Mouse (Mus musculus) C2C12 (cell line): ENCODE data around the gene Naaladl2.

Experiments
- CTCF ChIP-seq: IDR thresholded peaks from one replicate; pipeline ENCODE4 v1.5.1; 2011; ENCODE audit not compliant: control insufficient read depth, insufficient read depth, insufficient read length
- USF1 ChIP-seq: IDR thresholded peaks from one replicate; pipeline ENCODE4 v1.6.1; 2011; ENCODE audit warnings: low read depth, mild to moderate bottlenecking, control low read depth, moderate library complexity

DNA sequence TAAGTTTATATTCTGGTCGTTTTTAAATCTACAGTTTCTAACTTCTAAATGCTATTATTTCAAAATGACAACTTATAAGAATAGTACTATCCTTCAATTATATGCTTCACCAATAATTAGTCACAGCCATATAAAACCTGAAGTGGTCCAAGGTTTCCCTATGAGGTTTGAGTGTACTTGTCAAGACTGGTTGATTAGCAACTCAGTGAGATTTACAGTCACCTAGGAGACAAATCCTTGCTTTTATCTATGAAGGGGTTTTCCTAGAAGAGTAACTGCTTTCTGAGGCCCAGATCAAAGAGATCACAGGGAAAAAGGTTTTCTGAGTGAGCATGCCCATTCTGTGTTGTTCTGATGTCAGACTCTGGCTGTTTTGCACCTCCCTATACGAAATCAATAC lies 222.2 kb downstream of the Naaladl2 start:
- no peak for TF ChIP-seq USF1
- no peak for TF ChIP-seq CTCF
